Mouse (Mus musculus): ENCODE measurements around the gene Tmem164.

The Tmem164 gene

DNA sequence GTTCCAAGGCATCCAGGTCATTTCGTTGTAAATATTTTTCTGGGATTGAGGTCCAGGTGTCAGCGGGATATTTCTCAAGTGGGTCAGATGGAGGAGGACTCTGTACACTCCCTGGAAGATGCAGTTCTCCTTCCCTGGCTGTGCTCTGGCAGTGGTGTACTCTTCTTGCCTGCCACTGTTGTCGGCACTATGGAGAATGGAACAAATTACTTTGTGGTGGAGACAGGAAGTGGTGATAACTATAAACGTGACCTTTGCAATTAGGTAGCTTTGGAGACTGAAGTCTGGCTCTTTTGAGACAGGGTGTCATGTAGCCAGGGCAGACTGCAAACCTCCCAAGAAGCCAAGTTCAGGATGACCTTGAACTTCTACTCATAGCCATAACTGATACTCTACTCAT lies 55.9 kb downstream of the Tmem164 start:
- ATAC-seq (ENCODE audit: insufficient number of reproducible peaks, low FRiP score, low TSS enrichment): no peak

DNA sequence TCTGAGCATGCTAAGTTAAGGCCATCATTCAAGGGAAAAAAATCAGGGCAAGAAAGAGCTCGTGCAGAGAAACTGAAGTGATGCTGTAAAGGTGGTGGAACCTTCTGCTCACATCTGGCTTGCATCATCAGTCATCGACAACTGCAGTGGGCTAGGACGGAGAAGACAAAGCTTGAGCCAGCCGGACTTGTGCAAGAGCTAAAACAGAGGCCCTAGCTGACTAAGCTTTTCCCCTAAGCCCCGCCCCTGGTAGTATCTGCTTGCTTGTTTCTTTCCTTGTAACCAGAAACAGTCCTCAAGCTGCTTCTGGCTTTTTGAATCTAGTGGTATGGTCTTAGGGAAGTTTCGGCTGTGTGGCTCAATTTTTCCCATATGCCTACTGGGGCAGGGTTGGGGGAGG lies 56.5 kb downstream of the Tmem164 start:
- ATAC-seq (ENCODE audit: insufficient number of reproducible peaks, low FRiP score, low TSS enrichment): no peak

DNA sequence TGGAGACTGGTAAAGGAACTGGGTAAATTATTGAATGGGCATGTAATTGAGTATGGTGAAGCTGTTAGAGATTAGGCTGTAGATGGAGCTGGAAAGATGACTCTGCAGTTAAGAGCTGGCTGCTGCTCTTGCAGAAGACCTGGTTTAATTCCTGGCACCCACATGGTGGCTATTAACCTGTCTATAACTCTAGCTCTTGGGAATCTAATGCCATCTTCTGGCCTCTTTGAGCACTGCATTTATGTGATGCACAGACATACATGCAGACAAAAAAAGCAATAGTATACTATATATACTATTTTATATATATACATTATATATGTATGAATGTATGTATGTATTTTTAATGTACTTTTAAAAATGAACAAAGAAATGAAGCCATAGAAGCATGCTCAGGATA lies 66.2 kb downstream of the Tmem164 start:
- no peak for ATAC-seq (ENCODE audit: insufficient number of reproducible peaks, low FRiP score, low TSS enrichment)

DNA sequence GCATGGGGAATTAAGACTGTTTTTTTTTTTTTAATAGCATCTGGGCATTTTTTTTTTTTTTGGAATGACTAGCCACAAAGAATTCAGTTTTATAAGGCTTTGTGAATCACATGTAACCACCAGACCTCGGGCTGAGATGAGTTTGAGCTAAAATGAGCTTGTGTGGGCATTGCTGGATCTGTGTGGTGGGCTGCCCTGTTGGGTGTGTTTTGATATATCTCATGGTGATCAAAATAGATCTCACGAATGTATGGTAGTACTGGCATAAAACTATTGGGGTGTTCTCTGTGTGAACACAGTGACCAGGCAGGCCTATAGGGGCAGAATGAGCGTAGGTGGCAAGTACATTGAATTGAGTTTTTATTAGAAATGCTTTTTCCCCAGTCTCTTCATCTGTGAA lies 67.4 kb downstream of the Tmem164 start:
- no peak for ATAC-seq (ENCODE audit: insufficient number of reproducible peaks, low FRiP score, low TSS enrichment)

DNA sequence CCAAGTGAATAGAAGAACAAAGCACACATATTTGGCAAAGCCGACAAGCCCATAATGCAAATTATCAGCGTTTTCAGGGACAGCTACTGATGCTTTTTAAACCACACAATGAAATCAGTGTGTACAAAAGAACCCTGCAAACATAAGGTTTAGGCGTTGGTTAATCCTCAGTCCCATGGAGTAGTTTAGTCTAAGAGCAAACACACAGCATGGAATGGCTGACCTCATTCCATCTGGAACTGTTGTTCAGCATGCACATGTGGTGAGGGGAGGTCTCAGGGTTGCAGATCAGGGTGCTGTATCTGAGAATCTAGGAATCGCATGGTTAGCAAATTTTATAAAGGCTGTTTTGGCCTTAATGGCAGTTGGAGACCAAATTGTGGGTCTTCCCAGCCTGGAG lies 69.6 kb downstream of the Tmem164 start:
- no peak for ATAC-seq (ENCODE audit: insufficient number of reproducible peaks, low FRiP score, low TSS enrichment)

DNA sequence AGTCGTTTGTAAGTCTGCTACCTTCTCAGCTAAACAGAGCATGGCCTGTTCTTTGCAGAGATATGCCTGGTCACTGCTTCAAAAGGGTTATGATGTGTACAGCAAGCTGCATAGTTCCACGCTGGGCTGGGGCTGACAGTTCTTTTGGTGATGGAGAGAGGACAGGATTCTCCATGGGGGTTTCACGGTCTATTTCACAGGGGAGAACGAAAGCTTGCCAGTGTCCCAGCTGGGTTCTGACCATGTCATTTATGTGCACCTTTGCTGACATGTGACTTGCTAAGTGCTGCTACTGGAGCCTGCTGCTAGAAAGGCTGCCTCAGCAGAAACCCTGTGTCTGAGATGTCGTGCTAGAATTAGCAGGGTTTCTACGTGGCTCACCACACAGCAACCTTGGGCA lies 74.3 kb downstream of the Tmem164 start:
- ATAC-seq (ENCODE audit: insufficient number of reproducible peaks, low FRiP score, low TSS enrichment): peak; percentile 68; the same call in 1 of the 2 replicates

DNA sequence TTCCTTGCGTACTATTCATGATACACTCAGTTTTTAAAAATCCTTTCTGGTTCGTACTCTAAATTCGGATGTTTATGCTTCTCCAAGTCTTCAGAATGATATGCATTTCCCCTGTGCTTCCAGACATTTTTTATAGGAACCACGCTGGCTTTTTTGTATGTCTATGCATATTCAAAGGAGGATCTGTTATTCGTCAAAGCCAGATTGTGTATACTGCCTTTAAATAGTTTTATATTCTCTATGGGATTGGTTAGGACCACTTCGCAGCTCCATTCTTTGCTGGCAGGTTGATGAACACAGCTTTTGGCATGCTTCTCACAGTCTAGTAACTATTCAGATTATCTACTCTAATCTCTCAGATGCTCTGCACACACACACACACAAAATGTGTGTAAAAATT lies 79.2 kb downstream of the Tmem164 start:
- ATAC-seq (ENCODE audit: insufficient number of reproducible peaks, low FRiP score, low TSS enrichment): no peak

DNA sequence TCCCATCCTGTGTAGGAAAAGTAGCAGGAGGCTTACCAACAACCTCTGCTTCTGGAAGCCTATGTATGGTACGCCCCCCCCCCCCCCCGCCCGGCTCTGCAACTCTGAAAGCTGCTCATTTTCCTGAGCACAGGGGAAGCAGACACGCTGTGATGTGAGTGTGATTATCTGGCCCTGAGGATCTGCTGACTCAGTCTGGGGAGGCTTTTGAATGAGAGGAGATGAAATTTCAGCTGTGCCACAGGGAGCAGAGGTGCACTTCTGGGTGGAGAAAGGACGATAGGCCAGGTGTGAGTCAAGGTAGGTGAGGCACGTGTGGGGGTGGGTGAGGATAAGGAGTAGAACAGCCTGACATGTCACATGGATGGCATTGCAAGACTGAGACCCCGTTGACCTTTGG lies 82.1 kb downstream of the Tmem164 start:
- no peak for ATAC-seq (ENCODE audit: insufficient number of reproducible peaks, low FRiP score, low TSS enrichment)

DNA sequence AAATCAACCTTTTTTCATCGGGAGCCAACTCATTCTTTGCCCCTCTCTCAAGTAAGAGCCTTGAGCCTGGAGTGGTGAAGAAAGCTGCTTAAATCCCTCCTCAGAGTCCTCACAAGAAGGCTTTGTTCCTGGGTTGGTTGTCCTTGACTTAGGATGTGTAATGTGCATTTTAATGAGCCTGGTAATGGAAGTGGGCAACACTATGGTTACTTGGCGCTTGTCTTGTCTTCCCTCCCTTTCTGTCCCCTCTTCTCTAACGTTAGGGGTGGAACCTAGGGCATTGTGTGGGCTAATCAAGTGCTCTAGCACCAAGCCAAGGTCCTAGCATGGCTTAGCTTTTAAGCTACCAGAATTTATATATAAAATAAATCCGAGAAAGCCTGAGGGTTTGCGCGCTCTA lies 88.5 kb downstream of the Tmem164 start:
- no peak for ATAC-seq (ENCODE audit: insufficient number of reproducible peaks, low FRiP score, low TSS enrichment)

DNA sequence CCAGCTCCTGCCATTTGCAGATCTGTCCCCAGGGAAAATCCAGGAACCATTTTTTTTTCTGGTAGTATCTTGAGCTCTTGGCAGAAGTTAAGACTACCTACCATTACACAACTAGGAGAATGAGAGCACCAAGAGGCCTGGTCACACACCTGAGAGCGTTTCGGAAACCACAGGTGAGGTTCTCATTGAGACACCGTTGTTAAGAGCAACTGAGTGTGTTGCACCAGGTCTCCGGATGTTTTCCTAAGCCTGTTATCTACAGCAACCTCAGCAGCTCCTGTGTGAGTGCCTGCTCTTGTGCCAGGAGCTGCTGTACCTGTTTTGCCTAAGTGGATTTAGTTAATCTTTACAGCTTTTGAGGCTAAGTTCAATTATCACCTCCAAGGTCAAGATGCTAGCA lies 92.5 kb downstream of the Tmem164 start:
- no peak for ATAC-seq (ENCODE audit: insufficient number of reproducible peaks, low FRiP score, low TSS enrichment)

DNA sequence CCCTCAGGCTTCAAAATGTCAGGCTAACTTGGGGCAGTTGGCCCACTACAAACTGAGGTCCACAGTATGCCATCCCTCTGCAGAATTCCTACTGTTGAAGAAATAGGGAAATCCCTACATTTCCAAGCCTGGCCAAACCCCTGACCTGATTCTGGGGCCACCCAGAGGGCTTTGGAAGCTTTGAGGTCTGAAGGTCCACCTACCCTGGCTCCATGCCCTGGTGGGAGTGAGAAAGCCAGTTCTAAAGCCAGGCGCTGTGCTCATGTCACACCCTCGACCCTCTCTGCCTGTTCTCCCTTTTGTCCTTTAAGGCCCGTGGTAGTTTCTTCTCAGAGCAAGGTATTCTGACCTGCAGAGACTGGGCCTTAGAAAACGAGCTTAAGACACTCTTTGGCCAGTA lies 94.9 kb downstream of the Tmem164 start:
- ATAC-seq (ENCODE audit: insufficient number of reproducible peaks, low FRiP score, low TSS enrichment): no peak

DNA sequence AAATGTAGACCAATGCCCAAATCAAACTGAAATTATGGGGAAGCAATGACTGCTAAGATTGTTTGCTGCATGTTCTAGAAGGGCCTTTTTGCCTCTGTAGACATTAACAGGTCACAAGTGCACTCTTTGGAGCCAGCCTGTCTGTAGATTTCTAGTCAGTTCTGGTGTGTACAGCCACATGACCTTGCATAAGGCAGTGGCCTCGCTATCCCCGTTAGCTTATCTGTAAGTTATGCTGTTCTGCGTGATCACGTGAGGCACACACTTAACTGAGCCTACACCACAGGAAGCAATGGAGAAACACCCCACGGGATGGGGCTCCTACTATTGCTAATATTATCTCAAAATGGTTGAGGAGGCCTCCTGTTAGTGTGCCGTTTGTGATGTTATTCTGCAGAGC lies 97.4 kb downstream of the Tmem164 start:
- ATAC-seq (ENCODE audit: insufficient number of reproducible peaks, low FRiP score, low TSS enrichment): no peak

DNA sequence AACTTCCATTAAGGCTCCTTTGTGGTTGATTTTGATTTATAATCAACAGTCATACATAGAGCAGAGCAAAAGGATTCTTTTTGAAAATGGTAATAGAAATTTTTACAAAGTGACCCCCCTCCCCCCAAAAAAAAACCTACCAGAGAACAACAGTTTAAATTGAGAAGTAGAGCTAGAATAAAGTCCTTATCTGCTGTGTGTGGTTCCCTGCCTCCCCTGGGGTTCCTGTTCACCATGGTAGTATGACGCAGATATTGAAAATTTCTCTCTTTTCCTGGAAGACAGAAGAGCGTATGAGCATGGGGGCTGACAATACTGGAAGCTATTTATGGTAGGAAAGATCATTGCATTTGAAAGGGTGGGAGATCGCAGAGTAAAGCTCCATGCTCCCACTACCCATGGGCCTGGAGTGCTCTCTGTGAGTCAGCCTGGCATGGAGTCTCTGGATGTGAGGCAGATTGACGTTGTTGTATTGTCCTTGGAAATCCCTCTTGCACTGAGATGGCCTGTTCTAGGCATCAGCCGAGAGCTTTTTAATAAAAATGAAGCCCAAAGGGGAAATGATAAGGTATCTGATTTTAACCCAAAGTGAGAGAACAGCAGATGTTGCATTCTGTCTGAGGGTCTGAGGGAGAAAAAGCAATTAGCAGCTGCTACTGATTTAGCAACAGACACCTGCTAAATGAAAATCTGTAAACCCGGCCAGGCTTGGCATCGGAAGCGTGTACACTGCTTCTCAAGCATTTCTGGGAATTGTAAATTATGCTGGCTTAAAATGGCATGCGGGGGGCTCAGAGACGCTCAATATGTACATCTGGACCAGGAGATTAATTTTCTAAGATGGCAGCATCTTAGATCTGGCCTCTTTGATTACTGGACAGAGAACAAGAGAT lies 105.2 kb downstream of the Tmem164 start:
- ATAC-seq (ENCODE audit: insufficient number of reproducible peaks, low FRiP score, low TSS enrichment): no peak

DNA sequence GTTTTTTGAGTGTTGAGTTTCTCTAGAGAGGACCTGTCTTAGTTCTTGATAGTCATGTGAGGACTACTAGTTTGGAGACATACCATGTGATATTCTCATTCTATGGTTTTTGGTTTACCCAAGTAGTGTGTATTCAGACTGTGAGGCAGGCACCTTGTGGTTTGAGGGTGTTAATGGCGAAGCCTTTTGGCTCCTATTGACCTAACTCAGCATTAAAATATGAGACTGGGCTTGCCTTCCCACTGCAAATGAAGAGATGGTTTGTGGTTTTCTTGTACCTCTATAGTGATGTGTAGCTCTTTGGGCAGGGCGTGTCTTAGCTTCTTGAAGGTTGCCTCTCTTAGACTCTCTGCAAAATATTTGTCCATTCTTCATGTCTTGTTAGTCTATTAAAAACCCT lies 111.0 kb downstream of the Tmem164 start:
- no peak for ATAC-seq (ENCODE audit: insufficient number of reproducible peaks, low FRiP score, low TSS enrichment)

DNA sequence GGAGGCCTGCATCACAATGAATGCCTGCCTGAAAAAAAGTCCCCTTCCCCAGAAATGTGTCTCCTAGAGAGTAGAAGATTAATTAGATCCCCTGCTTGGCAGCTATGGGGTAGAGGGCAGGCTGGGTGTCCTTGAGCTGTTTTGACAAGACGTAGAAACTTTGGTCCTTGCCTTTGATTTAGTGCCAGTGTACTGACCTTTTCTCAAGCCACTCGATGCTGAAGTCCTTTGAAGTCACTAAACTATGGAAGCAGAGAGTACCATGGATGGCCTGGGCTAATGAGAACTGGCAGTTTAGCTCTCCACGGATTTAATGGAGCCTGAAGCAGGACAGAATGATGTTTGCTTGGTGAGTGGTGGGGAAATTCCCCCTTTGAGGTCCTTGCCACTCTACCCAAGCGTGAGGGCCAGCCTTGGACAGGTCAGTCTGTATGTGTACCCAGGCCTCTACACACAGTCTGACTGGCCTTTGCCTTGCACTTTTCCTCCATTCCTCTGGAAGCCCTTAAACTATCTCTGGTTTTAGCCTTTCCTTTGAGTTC lies 112.9 kb downstream of the Tmem164 start:
- no peak for ATAC-seq (ENCODE audit: insufficient number of reproducible peaks, low FRiP score, low TSS enrichment)

DNA sequence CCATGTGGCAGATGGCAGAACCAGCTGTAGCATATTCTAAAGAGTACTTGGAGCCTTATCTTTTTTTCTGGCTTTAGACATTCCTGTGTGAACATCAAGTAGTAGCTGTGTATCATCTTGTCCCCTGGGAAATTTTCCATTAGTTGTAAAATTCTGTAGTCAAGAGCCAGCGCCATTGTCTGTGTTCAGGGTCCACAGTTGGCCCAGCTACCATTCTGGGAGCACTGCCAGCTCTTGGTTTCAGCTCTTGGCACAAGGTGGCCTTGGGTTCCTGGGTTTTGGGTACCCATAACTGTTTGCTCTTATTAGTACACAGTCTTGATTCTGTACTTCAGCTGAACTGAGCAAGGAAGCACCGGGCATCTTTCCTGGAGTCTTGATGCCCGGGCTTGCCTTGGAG lies 123.4 kb downstream of the Tmem164 start:
- peak; percentile 42; the same call in 1 of the 2 replicates for ATAC-seq (ENCODE audit: insufficient number of reproducible peaks, low FRiP score, low TSS enrichment)

DNA sequence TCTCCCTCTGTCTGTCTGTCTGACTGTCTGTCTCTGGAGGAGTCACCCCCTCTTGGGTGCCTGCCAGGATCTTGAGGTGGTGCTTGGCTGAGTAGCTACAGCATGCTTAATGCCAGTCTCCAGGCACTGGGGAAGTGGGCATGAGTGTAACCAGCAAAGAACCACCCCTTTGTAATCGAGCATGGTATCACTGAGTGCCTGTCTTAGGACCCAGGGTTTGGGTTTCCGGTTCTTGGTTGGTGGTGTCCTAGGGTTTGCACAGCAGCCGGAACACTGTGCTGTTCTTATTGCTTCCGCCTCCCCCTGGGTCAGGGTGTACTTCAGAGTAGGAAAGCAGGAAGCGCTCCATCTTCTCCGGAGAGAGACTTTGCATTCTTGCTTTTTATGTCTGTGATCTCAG lies 124.9 kb downstream of the Tmem164 start:
- ATAC-seq (ENCODE audit: insufficient number of reproducible peaks, low FRiP score, low TSS enrichment): no peak

DNA sequence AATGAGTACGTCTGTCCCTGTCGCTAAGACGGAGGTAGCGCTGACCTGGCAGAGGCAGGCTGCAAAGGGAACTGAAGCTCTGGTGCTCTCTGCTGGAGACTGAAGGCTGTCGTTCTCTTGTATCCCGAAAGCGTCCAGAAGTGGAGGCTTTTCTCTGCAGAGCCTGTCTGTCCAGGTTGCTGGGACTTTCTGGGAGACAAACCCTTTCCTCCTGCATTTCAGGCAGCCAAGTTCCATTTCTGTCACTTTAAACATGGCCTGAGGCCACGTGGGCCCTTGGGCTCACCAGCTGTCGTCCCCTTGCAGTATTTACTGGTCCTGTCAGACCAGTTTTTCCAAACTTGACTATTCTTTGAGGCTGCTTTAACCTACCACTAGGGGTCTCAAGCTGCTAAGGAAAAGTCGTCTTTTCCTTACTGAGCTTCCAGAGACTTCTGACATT lies 125.4 kb downstream of the Tmem164 start:
- peak; percentile 63 for ATAC-seq (ENCODE audit: insufficient number of reproducible peaks, low FRiP score, low TSS enrichment)

DNA sequence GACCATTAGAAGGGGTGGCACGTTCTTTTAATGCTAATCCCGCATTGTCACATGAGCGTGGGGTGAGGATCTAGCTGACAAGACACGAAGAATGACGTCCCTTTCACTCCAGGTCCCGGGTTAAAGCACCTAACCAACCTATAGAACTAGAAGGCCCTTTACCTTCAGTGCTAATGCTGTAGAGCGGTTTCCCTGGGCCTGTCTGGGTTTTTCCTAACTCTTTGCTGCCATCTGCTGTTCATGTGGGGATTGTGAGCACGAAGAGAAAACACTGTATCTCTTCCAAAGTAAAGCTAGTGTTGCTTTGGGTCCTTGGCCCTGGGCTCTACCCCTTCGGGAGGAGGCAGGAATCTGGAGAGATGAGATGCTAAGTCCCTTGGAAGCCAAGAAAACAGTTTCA lies 127.2 kb downstream of the Tmem164 start:
- ATAC-seq (ENCODE audit: insufficient number of reproducible peaks, low FRiP score, low TSS enrichment): 0 out of 2 replicates have a peak, but pooled peaks have one; percentile 28

DNA sequence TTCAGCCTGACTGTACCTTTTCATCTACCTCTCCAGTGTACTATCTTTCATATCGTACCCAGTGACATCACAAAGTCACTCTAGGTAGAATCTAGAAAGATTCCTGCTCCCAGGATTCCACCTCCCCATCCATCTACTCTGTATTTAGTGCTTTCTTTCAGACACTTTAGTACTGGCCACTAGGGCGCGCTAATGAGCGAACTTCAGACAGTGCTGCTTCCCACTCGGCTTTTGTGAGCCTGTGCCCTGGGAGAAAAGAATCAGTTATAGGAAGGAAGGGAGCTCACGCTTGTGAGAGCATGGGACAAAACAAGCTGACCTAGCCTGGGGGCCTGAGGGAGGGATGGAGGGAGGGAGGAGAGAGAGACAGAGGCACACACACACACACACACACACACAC lies 131.9 kb downstream of the Tmem164 start:
- 0 out of 2 replicates have a peak, but pooled peaks have one; percentile 49 for ATAC-seq (ENCODE audit: insufficient number of reproducible peaks, low FRiP score, low TSS enrichment)

DNA sequence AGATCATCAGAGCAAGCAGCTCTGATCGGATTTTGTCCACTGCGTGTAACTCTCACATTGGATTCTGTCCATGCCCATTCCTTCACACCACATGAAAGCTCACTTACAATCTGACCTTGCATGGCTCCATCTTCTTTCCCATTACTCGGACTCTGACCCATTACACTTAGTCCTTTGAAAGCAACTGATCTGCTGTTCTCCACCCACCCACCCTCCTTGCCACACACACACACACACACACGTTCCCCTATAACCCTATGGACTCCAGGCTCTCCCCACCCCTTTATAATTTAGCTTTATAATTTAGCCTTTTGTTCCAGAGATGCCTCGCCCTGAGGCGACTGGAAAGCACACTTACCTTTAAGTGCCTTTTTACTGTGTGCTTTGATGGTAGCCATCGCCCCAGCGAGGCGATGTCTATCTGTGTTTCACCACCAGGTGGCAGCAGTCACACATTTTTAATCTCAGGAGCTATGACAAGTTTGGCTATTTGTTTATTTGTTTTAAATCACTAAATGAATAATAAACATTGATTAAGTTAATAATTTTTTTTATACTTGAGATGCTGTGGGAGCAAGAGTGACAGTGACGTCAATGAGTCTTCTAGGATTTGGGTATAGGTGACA lies 137.0 kb downstream of the Tmem164 start:
- no peak for ATAC-seq (ENCODE audit: insufficient number of reproducible peaks, low FRiP score, low TSS enrichment)

DNA sequence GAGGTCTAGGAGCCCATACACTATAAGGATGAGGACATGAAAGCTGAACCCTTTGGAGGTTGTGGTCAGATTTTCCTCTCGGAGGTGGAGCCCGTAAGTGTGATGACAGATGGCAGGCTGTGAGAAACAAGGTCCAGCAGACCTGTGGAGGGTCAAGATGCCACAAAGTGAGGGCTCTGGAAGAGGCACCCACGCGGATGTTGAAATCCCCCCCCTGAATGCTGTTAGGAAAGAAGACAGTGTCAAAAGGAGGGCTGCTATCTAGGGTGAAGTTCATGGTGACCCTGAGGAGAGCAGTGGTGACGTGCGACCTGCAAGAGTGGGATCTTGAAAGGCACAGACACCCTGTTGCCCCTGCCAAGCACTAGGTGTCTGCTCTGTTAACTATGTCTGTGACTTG lies 140.0 kb downstream of the Tmem164 start:
- no peak for ATAC-seq (ENCODE audit: insufficient number of reproducible peaks, low FRiP score, low TSS enrichment)
